Comparison of ENCODE assay signal across 28 mouse cellular contexts in the genomic region with DNA sequence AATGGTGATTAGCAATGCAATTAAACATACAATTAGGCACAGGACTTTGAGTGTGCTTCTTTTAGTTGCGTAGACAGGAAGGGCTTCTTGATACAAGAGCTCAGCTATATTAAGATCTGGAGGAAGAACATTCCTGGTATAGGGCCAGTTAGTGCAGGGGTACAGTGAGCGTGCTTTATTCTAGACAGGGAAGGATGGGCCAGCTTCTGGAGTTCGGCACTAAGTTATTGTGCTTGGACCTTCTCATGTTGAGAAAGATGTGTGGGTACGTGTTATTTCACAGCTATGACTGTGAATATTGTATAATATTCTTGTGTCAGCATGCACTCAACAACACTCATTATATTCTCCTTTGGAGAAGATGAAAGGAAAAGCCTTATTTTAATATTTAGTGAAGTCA. TPM values are rescaled to one million over a fixed set of nuclear protein-coding genes. Genes with fewer than 3 reads are reported as not detected.
DNase-seq lines count a peak whose midpoint lies in the region; ATAC-seq and TF ChIP-seq lines count a peak whose summit lies in the region.
"Had no signal": no experiment of that assay in that cellular context is flagged by ENCODE, and none has a peak within 500 bp of the region (broad histone marks: within the 10 kb centered on the region; RNA-seq: fewer than 3 reads in every experiment).

No protein-coding gene starts in this region.

- no peak overlapping the region for H3K9ac ChIP-seq in forebrain, embryonic 13.5 days
- no peak overlapping the region for H3K9ac ChIP-seq in forebrain, postnatal 0 days
- H3K9ac ChIP-seq in heart, postnatal 0 days (replicated peaks; ENCODE audit: low read depth, low read length) = no peak overlapping the region
- H3K9ac ChIP-seq: embryonic facial prominence, embryonic 13.5 days; embryonic facial prominence, embryonic 15.5 days; forebrain, embryonic 12.5 days; forebrain, embryonic 15.5 days had no signal

- no peaks in the 10 kb centered on the region for H3K36me3 ChIP-seq in forebrain, embryonic 13.5 days (ENCODE audit: poor library complexity, severe bottlenecking)
- H3K36me3 ChIP-seq in forebrain, postnatal 0 days (ENCODE audit: insufficient read depth) = no peaks in the 10 kb centered on the region
- no peaks in the 10 kb centered on the region for H3K36me3 ChIP-seq in heart, postnatal 0 days (replicated peaks; ENCODE audit: control insufficient read depth, insufficient read depth, low read length)
- H3K36me3 ChIP-seq: embryonic facial prominence, embryonic 13.5 days; embryonic facial prominence, embryonic 15.5 days; forebrain, embryonic 10.5 days; forebrain, embryonic 12.5 days; forebrain, embryonic 15.5 days; G1E had no signal

- H3K27ac ChIP-seq in forebrain, embryonic 13.5 days = no peak overlapping the region
- no peak overlapping the region for H3K27ac ChIP-seq in forebrain, postnatal 0 days (ENCODE audit: low read depth, low read length)
- no peak overlapping the region for H3K27ac ChIP-seq in heart, postnatal 0 days (ENCODE audit: low read depth)
- H3K27ac ChIP-seq: embryonic facial prominence, embryonic 13.5 days; embryonic facial prominence, embryonic 15.5 days; forebrain, embryonic 10.5 days; forebrain, embryonic 12.5 days; forebrain, embryonic 15.5 days had no signal

- intact Hi-C loops in heart, postnatal 36 days (cut with DNase I) = loop anchor here (5.0 kb wide), 1 partner anchor 89 kb away; no protein-coding TSS in a partner anchor

- H3K9me3 ChIP-seq in forebrain, embryonic 13.5 days (replicated peaks) = no peaks in the 10 kb centered on the region
- no peaks in the 10 kb centered on the region for H3K9me3 ChIP-seq in forebrain, postnatal 0 days (ENCODE audit: low read length)
- H3K9me3 ChIP-seq in heart, postnatal 0 days (replicated peaks; ENCODE audit: control insufficient read depth, low read length) = no peaks in the 10 kb centered on the region
- H3K9me3 ChIP-seq: embryonic facial prominence, embryonic 13.5 days; embryonic facial prominence, embryonic 15.5 days; forebrain, embryonic 10.5 days; forebrain, embryonic 12.5 days; forebrain, embryonic 15.5 days; G1E had no signal

- 93% methylated on average over 4 of the region's 4 CpGs for WGBS in forebrain, embryonic 13.5 days
- 87% methylated on average over 4 of the region's 4 CpGs for WGBS in forebrain, postnatal 0 days
- 41% methylated on average over 4 of the region's 4 CpGs for WGBS in heart, postnatal 0 days

- no peak for DNase-seq in forebrain, postnatal 0 days
- DNase-seq in heart, postnatal 0 days (ENCODE audit: low spot score) = peak; percentile 26
- no peak for DNase-seq in heart, postnatal 36 days
- peak; percentile 36 for DNase-seq in right cerebral cortex, adult 18-20 months
- DNase-seq in right cerebral cortex, postnatal 10 days (ENCODE audit: low spot score in 2 of 2) = no peak
- DNase-seq: adrenal gland, adult 8-10 months; adrenal gland, postnatal 14 days; adrenal gland, postnatal 36 days; B cell, adult 2 months; cerebellum, adult 11 months; cerebellum, adult 18-20 months; cerebellum, adult 8-10 months; cerebellum, adult 9-11 months; cerebellum, postnatal 14 days; cerebellum, postnatal 36 days; embryo, embryonic 11 days had no signal

- no peaks in the 10 kb centered on the region for H3K27me3 ChIP-seq in forebrain, embryonic 13.5 days
- no peaks in the 10 kb centered on the region for H3K27me3 ChIP-seq in forebrain, postnatal 0 days (ENCODE audit: insufficient read depth, low read length)
- no peaks in the 10 kb centered on the region for H3K27me3 ChIP-seq in heart, postnatal 0 days (ENCODE audit: control insufficient read depth, insufficient read depth, low read length)
- H3K27me3 ChIP-seq: CH12.LX; embryonic facial prominence, embryonic 13.5 days; embryonic facial prominence, embryonic 15.5 days; forebrain, embryonic 12.5 days; forebrain, embryonic 15.5 days; Patski had no signal

- no peak for TF ChIP-seq CTCF in forebrain, postnatal 0 days (IDR thresholded peaks at IDR 0.05; ENCODE audit: low read depth)
- TF ChIP-seq CTCF in heart, postnatal 0 days (IDR thresholded peaks at IDR 0.05; ENCODE audit: low read depth) = no peak

- H3K4me2 ChIP-seq in forebrain, embryonic 13.5 days = no peak overlapping the region
- no peak overlapping the region for H3K4me2 ChIP-seq in forebrain, postnatal 0 days (ENCODE audit: low read depth)
- no peak overlapping the region for H3K4me2 ChIP-seq in heart, postnatal 0 days (ENCODE audit: low read depth, low read length)
- H3K4me2 ChIP-seq: embryonic facial prominence, embryonic 13.5 days; embryonic facial prominence, embryonic 15.5 days; forebrain, embryonic 12.5 days; forebrain, embryonic 15.5 days had no signal

- H3K4me1 ChIP-seq in forebrain, embryonic 13.5 days = peaks cover 7% of the 10 kb centered on the region
- H3K4me1 ChIP-seq in forebrain, postnatal 0 days (ENCODE audit: insufficient read depth) = no peaks in the 10 kb centered on the region
- H3K4me1 ChIP-seq in heart, postnatal 0 days (ENCODE audit: control insufficient read depth, insufficient read depth) = peaks cover 23% of the 10 kb centered on the region
- H3K4me1 ChIP-seq: embryonic facial prominence, embryonic 13.5 days; forebrain, embryonic 10.5 days had no signal

- no peak overlapping the region for H3K4me3 ChIP-seq in forebrain, embryonic 13.5 days
- no peak overlapping the region for H3K4me3 ChIP-seq in forebrain, postnatal 0 days (ENCODE audit: low read depth, low read length)
- H3K4me3 ChIP-seq in heart, postnatal 0 days (ENCODE audit: low read depth, low read length) = no peak overlapping the region
- H3K4me3 ChIP-seq: embryonic facial prominence, embryonic 13.5 days; embryonic facial prominence, embryonic 15.5 days; erythroblast, embryonic 14.5 days; forebrain, embryonic 10.5 days; forebrain, embryonic 12.5 days; forebrain, embryonic 15.5 days had no signal

- no peak for TF ChIP-seq EP300 in heart, postnatal 0 days (IDR thresholded peaks at IDR 0.05; ENCODE audit: low read depth)

- 0 out of 2 replicates have a peak, but pooled peaks have one; percentile 24 for ATAC-seq in forebrain, embryonic 13.5 days
- no peak for ATAC-seq in forebrain, postnatal 0 days
- no peak for ATAC-seq in heart, postnatal 0 days (ENCODE audit: insufficient read depth, low read depth)
- ATAC-seq: activated CD4-positive, CD25-positive, alpha-beta regulatory T cell, adult 4 months; CD4-positive, CD25-positive, alpha-beta regulatory T cell, adult 4 months; forebrain, embryonic 15.5 days; Patski had no signal

RNA-seq across cellular contexts. Expression of a gene that starts 29.9 kb away (rescaled TPM):
- 21.1 and 21.4 TPM in 2 replicates for polyA plus RNA-seq in forebrain, embryonic 13.5 days (2015; fragmentation: Nextera tagmentation; extraction: Ambion mirVana)
- 21.6 and 27.6 TPM in 2 replicates for total RNA-seq in forebrain, postnatal 0 days (2014; rRNA removed)
- polyA plus RNA-seq in forebrain, postnatal 0 days (2015; fragmentation: Nextera tagmentation; extraction: Ambion mirVana) = 13.2 and 19.2 TPM in 2 replicates
- 13.8 and 25.7 TPM in 2 replicates for total RNA-seq in heart, postnatal 0 days (2014; rRNA removed; ENCODE audit: low replicate concordance)
- 7.8 and 8.7 TPM in 2 replicates for polyA plus RNA-seq in heart, postnatal 0 days (2015; fragmentation: Nextera tagmentation; extraction: Ambion mirVana)
- total RNA-seq in heart, postnatal 36 days (2021) = 10 to 100 TPM; 23.4 to 26.3 TPM

Comparison
In these comparisons a context has a peak if more than half of its experiments do, and no peak if none do; other contexts are left out.
1. DNase-seq: peak in heart, postnatal 0 days (single experiment) and right cerebral cortex, adult 18-20 months (single experiment); none in forebrain, postnatal 0 days (single experiment), heart, postnatal 36 days (0 of 2) and right cerebral cortex, postnatal 10 days (0 of 2).